Mouse (Mus musculus): Measurements from ENCODE around the gene Slc10a7. TPM values are rescaled to one million over a fixed set of nuclear protein-coding genes. Genes with fewer than 3 reads are reported as not detected.

Slc10a7 gene
- polyA plus RNA-seq, 1 experiment from 2014 or later, result 8.6 TPM

- Histone ChIP-seq H3K9ac (ENCODE audit: low read depth, low read length) (no peak overlapping the region), H3K4me1 (replicated peaks; ENCODE audit: insufficient read depth, low read length) (peaks cover 6% of the 10 kb centered on the region; the same call in 1 of the 2 replicates), H3K9me3 (replicated peaks; ENCODE audit: low read length) (no peaks in the 10 kb centered on the region), H3K4me2 (ENCODE audit: low read length) (no peak overlapping the region), H3K27me3 (ENCODE audit: insufficient read depth, low read length) (no peaks in the 10 kb centered on the region), H3K4me3 (replicated peaks; ENCODE audit: low read depth, low read length) (no peak overlapping the region), H3K36me3 (ENCODE audit: insufficient read depth, low read length) (no peaks in the 10 kb centered on the region), H3K27ac (no peak overlapping the region)
- TF ChIP-seq CTCF (IDR thresholded peaks at IDR 0.05; ENCODE audit: low read depth), result no peak
- DNase-seq (ENCODE audit: low spot score) (peak; percentile 69), ATAC-seq (replicated peaks; ENCODE audit: low FRiP score, low read depth) (no peak)
- 51% methylated on average over 5 of the region's 5 CpGs for WGBS
These were observed 117.5 kb downstream of the Slc10a7 start for GRCm38 (mm10) chr8:78626632-78627031.

GRCm38 (mm10) chr8:78627793-78628192 lies 118.6 kb downstream of the Slc10a7 start:
- Histone ChIP-seq H3K4me3 (replicated peaks; ENCODE audit: low read depth, low read length) (no peak overlapping the region), H3K36me3 (ENCODE audit: insufficient read depth, low read length) (no peaks in the 10 kb centered on the region), H3K9me3 (replicated peaks; ENCODE audit: low read length) (no peaks in the 10 kb centered on the region), H3K4me1 (replicated peaks; ENCODE audit: insufficient read depth, low read length) (peaks cover 6% of the 10 kb centered on the region; the same call in 1 of the 2 replicates), H3K9ac (ENCODE audit: low read depth, low read length) (no peak overlapping the region), H3K27me3 (ENCODE audit: insufficient read depth, low read length) (no peaks in the 10 kb centered on the region), H3K27ac (no peak overlapping the region), H3K4me2 (ENCODE audit: low read length) (no peak overlapping the region)
- DNase-seq (ENCODE audit: low spot score) (no peak), ATAC-seq (replicated peaks; ENCODE audit: low FRiP score, low read depth) (no peak)
- 78% methylated on average over 9 of the region's 9 CpGs for WGBS
- no peak for TF ChIP-seq CTCF (IDR thresholded peaks at IDR 0.05; ENCODE audit: low read depth)

DNA sequence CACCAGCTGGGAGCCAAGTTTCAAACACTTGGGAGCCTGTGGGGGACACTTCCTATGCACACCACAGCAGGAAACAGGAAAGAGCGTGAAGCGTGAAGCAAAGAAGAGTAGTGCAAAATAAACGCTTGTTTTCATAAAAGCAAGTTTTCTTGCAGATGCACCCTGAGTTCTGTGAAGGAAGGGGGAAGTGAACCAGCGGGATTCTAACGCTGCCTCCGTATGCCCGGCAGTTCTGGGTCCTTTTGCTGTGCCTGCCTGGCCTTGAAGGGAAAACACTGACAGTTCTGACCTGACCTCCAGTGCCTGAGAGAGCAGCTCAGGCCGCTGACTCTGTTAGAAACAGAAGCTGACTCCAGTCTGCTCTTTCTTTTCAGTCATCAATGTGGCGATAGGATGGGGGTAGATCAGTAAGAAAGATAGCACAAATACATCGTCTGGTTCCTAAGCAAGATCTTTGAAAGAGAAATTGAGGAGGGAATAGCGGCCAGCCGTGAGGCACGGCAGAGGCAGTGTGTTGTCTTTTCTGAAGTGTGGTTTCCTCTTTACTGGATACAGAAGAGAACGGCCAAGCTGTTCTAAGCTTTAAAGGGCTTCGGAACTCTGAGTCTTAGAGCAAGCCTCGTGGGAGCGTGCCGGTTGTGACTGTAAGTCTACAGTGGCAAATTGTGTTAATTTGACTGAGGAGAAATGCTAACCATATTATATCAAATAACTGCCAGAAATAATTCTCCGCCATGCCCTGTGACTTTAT lies 121.4 kb downstream of the Slc10a7 start:
- WGBS, result 42% methylated on average over 19 of the region's 19 CpGs
- H3K9ac ChIP-seq (ENCODE audit: low read depth, low read length), result no peak overlapping the region
- no peaks in the 10 kb centered on the region for H3K9me3 ChIP-seq (replicated peaks; ENCODE audit: low read length)
- peak; percentile 35 for DNase-seq (ENCODE audit: low spot score)
- ATAC-seq (replicated peaks; ENCODE audit: low FRiP score, low read depth), result no peak
- H3K4me3 ChIP-seq (replicated peaks; ENCODE audit: low read depth, low read length), result no peak overlapping the region
- H3K27ac ChIP-seq, result no peak overlapping the region
- H3K36me3 ChIP-seq (ENCODE audit: insufficient read depth, low read length), result no peaks in the 10 kb centered on the region
- TF ChIP-seq CTCF (IDR thresholded peaks at IDR 0.05; ENCODE audit: low read depth), result no peak
- H3K4me2 ChIP-seq (ENCODE audit: low read length), result no peak overlapping the region
- peaks cover 6% of the 10 kb centered on the region; the same call in 1 of the 2 replicates for H3K4me1 ChIP-seq (replicated peaks; ENCODE audit: insufficient read depth, low read length)
- H3K27me3 ChIP-seq (ENCODE audit: insufficient read depth, low read length), result no peaks in the 10 kb centered on the region

- H3K4me2 ChIP-seq (ENCODE audit: low read length), result no peak overlapping the region
These were observed 123.9 kb downstream of the Slc10a7 start for GRCm38 (mm10) chr8:78633012-78633411.

DNA sequence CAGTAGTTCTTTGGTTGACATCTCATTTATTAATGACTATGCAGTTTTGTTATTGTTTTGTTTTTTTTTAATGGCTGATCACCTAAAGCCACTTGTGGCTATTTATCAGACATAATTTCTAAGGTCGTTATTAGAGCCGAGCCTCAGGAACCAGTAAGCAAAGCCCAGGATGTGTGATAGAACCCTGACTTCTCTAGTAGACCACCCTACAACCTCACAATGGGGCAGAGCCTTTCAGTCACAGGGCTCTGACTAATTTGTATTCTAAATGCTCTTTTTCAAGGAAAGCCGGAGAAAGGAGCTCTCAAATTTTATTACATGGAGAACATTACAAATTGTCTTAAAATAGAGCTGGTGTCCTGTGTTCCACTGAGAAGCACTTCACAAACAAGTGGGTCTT lies 124.9 kb downstream of the Slc10a7 start:
- H3K27me3 ChIP-seq (ENCODE audit: insufficient read depth, low read length), result no peaks in the 10 kb centered on the region
- 37% methylated on average over 3 of the region's 3 CpGs for WGBS
- no peak overlapping the region for H3K9ac ChIP-seq (ENCODE audit: low read depth, low read length)
- H3K36me3 ChIP-seq (ENCODE audit: insufficient read depth, low read length), result no peaks in the 10 kb centered on the region
- H3K27ac ChIP-seq, result no peak overlapping the region
- ATAC-seq (replicated peaks; ENCODE audit: low FRiP score, low read depth) (no peak), DNase-seq (ENCODE audit: low spot score) (no peak)
- H3K4me2 ChIP-seq (ENCODE audit: low read length), result no peak overlapping the region
- no peak overlapping the region for H3K4me3 ChIP-seq (replicated peaks; ENCODE audit: low read depth, low read length)
- no peak for TF ChIP-seq CTCF (IDR thresholded peaks at IDR 0.05; ENCODE audit: low read depth)
- H3K9me3 ChIP-seq (replicated peaks; ENCODE audit: low read length), result no peaks in the 10 kb centered on the region
- 0 out of 2 replicates have a peak, but pooled peaks cover 6% of the 10 kb centered on the region for H3K4me1 ChIP-seq (replicated peaks; ENCODE audit: insufficient read depth, low read length)

More at GRCm38 (mm10) chr8:78633012-78633411, 123.9 kb downstream of the Slc10a7 start:
- H3K36me3 ChIP-seq (ENCODE audit: insufficient read depth, low read length), result no peaks in the 10 kb centered on the region
- no peak overlapping the region for H3K9ac ChIP-seq (ENCODE audit: low read depth, low read length)
- TF ChIP-seq CTCF (IDR thresholded peaks at IDR 0.05; ENCODE audit: low read depth), result no peak
- ATAC-seq (replicated peaks; ENCODE audit: low FRiP score, low read depth) (no peak), DNase-seq (ENCODE audit: low spot score) (no peak)
- H3K27ac ChIP-seq, result no peak overlapping the region
- 0 out of 2 replicates have a peak, but pooled peaks cover 6% of the 10 kb centered on the region for H3K4me1 ChIP-seq (replicated peaks; ENCODE audit: insufficient read depth, low read length)
- no peak overlapping the region for H3K4me3 ChIP-seq (replicated peaks; ENCODE audit: low read depth, low read length)
- no peaks in the 10 kb centered on the region for H3K9me3 ChIP-seq (replicated peaks; ENCODE audit: low read length)
- H3K27me3 ChIP-seq (ENCODE audit: insufficient read depth, low read length), result no peaks in the 10 kb centered on the region
- WGBS, result 40% methylated on average over 12 of the region's 12 CpGs

- ATAC-seq (replicated peaks; ENCODE audit: low FRiP score, low read depth) (no peak), DNase-seq (ENCODE audit: low spot score) (peak; percentile 68)
- no peak overlapping the region for H3K4me2 ChIP-seq (ENCODE audit: low read length)
- 44% methylated on average over 17 of the region's 17 CpGs for WGBS
- H3K4me3 ChIP-seq (replicated peaks; ENCODE audit: low read depth, low read length), result no peak overlapping the region
- H3K4me1 ChIP-seq (replicated peaks; ENCODE audit: insufficient read depth, low read length), result 0 out of 2 replicates have a peak, but pooled peaks cover 6% of the 10 kb centered on the region
- H3K27me3 ChIP-seq (ENCODE audit: insufficient read depth, low read length), result no peaks in the 10 kb centered on the region
- no peaks in the 10 kb centered on the region for H3K36me3 ChIP-seq (ENCODE audit: insufficient read depth, low read length)
- TF ChIP-seq CTCF (IDR thresholded peaks at IDR 0.05; ENCODE audit: low read depth), result no peak
- H3K9ac ChIP-seq (ENCODE audit: low read depth, low read length), result no peak overlapping the region
- 0 out of 2 replicates have a peak overlapping the region, but pooled peaks have one; percentile 32 for H3K27ac ChIP-seq
- H3K9me3 ChIP-seq (replicated peaks; ENCODE audit: low read length), result no peaks in the 10 kb centered on the region
These were observed 125.5 kb downstream of the Slc10a7 start for GRCm38 (mm10) chr8:78634523-78635240.
